Mouse (Mus musculus): Measurements from ENCODE around the gene Sema3f. TPM values are rescaled to one million over a fixed set of nuclear protein-coding genes. Genes with fewer than 3 reads are reported as not detected.

The Sema3f gene
- polyA plus RNA-seq, 1 experiment from 2014 or later, result 0.86 TPM

DNA sequence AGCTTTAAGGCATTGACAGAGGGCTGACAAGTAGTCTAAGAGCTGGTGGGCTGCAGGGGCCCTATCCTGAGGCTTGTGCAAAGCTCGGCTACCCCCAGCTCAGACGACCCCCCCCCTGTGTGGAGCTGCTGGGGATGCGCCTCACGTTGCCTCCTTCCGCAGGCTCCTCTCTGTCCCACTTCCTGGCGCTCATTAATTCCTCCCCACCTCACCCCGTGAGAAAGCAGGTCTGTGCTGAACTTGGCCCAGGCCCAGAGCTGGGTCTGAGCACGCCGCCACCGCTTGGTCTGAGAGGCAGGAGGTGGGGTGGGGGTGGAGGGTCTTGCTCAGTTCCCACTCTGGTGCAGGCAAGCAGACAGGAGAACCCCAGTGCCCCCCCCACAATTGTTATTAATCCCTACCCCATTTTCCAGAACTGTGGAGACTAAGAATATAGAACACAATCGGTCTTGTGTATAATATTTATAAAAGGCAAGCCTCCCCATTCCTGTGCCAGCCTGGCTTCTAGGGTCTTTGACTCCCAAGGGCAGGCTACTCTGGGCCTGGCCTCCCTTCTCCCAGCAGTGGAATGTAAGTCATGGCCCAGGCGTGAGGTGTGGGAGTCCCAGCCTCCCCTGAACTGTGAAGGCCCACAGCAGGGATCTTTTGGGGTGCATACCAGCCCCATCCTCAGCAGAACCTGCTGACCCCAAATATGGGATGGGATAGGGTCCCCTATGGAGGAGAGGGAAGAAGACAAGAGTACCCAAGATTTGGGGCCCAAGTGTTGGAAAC lies 59.4 kb downstream of the Sema3f start:
- Histone ChIP-seq H3K9me3 (replicated peaks; ENCODE audit: control insufficient read depth, low read length) (no peaks in the 10 kb centered on the region), H3K36me3 (ENCODE audit: control insufficient read depth, insufficient read depth) (no peaks in the 10 kb centered on the region), H3K27ac (ENCODE audit: low read length) (no peak overlapping the region), H3K9ac (ENCODE audit: low read depth, low read length) (no peak overlapping the region), H3K27me3 (ENCODE audit: control insufficient read depth, insufficient read depth, low read depth, low read length) (no peaks in the 10 kb centered on the region), H3K4me3 (ENCODE audit: low read depth, low read length) (no peak overlapping the region), H3K4me2 (ENCODE audit: low read depth, low read length) (no peak overlapping the region), H3K4me1 (ENCODE audit: control insufficient read depth, low read depth, low read length) (no peaks in the 10 kb centered on the region)
- no peak for ATAC-seq (ENCODE audit: low read depth)
- WGBS (ENCODE audit: insufficient replicate concordance), result 51% methylated on average over 12 of the region's 12 CpGs

DNA sequence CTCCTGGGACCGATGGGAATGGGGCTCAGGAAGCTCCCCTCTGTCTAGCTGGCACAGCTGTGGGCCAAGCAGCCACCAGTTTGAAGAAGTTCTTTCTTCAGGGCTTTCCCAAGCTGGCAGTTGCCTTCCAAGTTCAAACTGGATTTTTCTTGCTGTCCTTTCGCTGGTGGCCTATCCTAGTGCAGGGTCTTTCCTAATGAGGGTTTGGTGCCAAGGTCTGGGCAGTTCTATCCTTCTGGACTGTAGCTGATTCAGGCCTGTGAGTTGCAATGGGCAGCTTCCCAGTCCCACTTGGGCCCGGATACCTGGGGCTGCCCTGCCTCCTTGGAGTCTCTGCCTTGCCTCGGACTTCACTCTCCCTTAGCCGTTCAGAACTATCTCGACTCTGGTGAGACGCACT lies 60.0 kb downstream of the Sema3f start:
- H3K27ac ChIP-seq (ENCODE audit: low read length), result no peak overlapping the region
- 63% methylated on average over 7 of the region's 7 CpGs for WGBS (ENCODE audit: insufficient replicate concordance)
- ATAC-seq (ENCODE audit: low read depth), result no peak
- no peak overlapping the region for H3K4me2 ChIP-seq (ENCODE audit: low read depth, low read length)
- no peaks in the 10 kb centered on the region for H3K9me3 ChIP-seq (replicated peaks; ENCODE audit: control insufficient read depth, low read length)
- no peaks in the 10 kb centered on the region for H3K36me3 ChIP-seq (ENCODE audit: control insufficient read depth, insufficient read depth)
- H3K27me3 ChIP-seq (ENCODE audit: control insufficient read depth, insufficient read depth, low read depth, low read length), result no peaks in the 10 kb centered on the region; the same call in 1 of the 2 replicates
- H3K4me3 ChIP-seq (ENCODE audit: low read depth, low read length), result no peak overlapping the region
- no peak overlapping the region for H3K9ac ChIP-seq (ENCODE audit: low read depth, low read length)
- H3K4me1 ChIP-seq (ENCODE audit: control insufficient read depth, low read depth, low read length), result peaks cover 2% of the 10 kb centered on the region

DNA sequence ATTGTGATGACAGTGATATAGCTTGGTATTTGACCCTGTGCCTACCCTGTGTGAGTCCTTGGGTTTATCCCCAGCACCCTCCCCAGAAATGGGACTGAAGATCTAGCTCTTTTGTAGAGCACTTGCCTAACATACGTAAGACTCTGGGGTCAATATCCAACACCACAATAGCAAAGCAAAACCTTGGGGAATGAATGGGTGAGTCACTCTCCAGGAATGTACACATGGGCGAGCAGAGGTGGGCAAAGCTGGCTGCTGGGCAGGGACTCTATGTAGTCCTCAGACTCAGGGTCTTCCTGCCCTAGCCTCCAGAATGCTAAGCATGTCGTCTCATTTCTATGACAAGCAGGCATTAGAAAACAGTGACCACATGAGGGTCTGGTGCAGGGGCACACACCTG lies 61.5 kb downstream of the Sema3f start:
- peaks cover 4% of the 10 kb centered on the region; the same call in 1 of the 2 replicates for H3K27me3 ChIP-seq (ENCODE audit: control insufficient read depth, insufficient read depth, low read depth, low read length)
- WGBS (ENCODE audit: insufficient replicate concordance), result 47% methylated on average over 3 of the region's 3 CpGs
- no peak overlapping the region for H3K4me2 ChIP-seq (ENCODE audit: low read depth, low read length)
- H3K4me3 ChIP-seq (ENCODE audit: low read depth, low read length), result no peak overlapping the region
- no peaks in the 10 kb centered on the region for H3K36me3 ChIP-seq (ENCODE audit: control insufficient read depth, insufficient read depth)
- no peaks in the 10 kb centered on the region for H3K9me3 ChIP-seq (replicated peaks; ENCODE audit: control insufficient read depth, low read length)
- peaks cover 14% of the 10 kb centered on the region for H3K4me1 ChIP-seq (ENCODE audit: control insufficient read depth, low read depth, low read length)
- H3K27ac ChIP-seq (ENCODE audit: low read length), result no peak overlapping the region
- no peak overlapping the region for H3K9ac ChIP-seq (ENCODE audit: low read depth, low read length)
- no peak for ATAC-seq (ENCODE audit: low read depth)

DNA sequence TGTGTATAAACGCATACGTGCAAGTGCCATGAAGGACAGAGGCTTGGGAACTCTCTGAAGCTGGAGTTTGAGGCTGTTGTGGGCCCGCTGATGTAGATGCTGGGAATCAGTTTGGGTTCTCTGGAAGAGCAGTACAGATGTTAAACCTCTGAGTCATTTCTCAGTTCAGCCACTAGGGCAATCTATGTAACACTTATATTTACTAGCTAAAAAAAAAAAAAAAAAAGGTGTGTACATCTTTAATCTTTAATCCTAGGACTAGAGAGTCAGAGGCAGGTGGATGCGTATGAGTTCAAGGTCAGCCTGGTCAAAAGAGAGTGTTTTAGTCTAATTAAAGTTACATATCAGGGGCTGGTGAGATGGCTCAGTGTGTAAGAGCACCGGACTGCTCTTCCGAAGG lies 63.3 kb downstream of the Sema3f start:
- no peak overlapping the region for H3K4me2 ChIP-seq (ENCODE audit: low read depth, low read length)
- H3K9ac ChIP-seq (ENCODE audit: low read depth, low read length), result no peak overlapping the region
- H3K27me3 ChIP-seq (ENCODE audit: control insufficient read depth, insufficient read depth, low read depth, low read length), result peaks cover 4% of the 10 kb centered on the region; the same call in 1 of the 2 replicates
- no peak for ATAC-seq (ENCODE audit: low read depth)
- no peak overlapping the region for H3K27ac ChIP-seq (ENCODE audit: low read length)
- H3K36me3 ChIP-seq (ENCODE audit: control insufficient read depth, insufficient read depth), result no peaks in the 10 kb centered on the region
- no peak overlapping the region for H3K4me3 ChIP-seq (ENCODE audit: low read depth, low read length)
- H3K9me3 ChIP-seq (replicated peaks; ENCODE audit: control insufficient read depth, low read length), result no peaks in the 10 kb centered on the region
- WGBS (ENCODE audit: insufficient replicate concordance), result 71% methylated on average over 6 of the region's 6 CpGs
- peaks cover 17% of the 10 kb centered on the region for H3K4me1 ChIP-seq (ENCODE audit: control insufficient read depth, low read depth, low read length)

DNA sequence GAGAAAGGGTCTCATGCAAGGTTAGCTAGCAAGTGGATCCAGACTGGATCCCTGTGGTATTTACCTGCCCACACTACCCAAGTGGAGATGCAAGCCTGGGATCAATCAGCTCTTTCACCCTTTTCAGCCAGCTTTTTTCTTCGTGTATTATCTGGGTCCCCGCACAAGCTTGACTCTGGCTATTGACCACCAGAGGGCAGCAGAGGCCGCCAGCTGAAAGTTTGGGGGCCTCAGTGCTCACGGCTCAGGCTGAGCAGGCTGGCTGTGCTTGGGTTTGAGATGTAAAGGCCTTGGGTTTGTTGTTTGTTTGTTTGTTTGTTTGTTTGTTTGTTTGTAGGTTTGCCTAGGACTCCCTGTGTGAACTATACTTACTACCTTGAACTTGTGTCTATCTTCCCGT lies 64.7 kb downstream of the Sema3f start:
- no peak overlapping the region for H3K4me3 ChIP-seq (ENCODE audit: low read depth, low read length)
- H3K27me3 ChIP-seq (ENCODE audit: control insufficient read depth, insufficient read depth, low read depth, low read length), result peaks cover 4% of the 10 kb centered on the region; the same call in 1 of the 2 replicates
- no peak overlapping the region for H3K27ac ChIP-seq (ENCODE audit: low read length)
- peaks cover 17% of the 10 kb centered on the region for H3K4me1 ChIP-seq (ENCODE audit: control insufficient read depth, low read depth, low read length)
- H3K9me3 ChIP-seq (replicated peaks; ENCODE audit: control insufficient read depth, low read length), result no peaks in the 10 kb centered on the region
- H3K4me2 ChIP-seq (ENCODE audit: low read depth, low read length), result no peak overlapping the region
- H3K9ac ChIP-seq (ENCODE audit: low read depth, low read length), result no peak overlapping the region; the same call in 1 of the 2 replicates
- no peak for ATAC-seq (ENCODE audit: low read depth)
- no peaks in the 10 kb centered on the region for H3K36me3 ChIP-seq (ENCODE audit: control insufficient read depth, insufficient read depth)
- WGBS (ENCODE audit: insufficient replicate concordance), result 13% methylated on average over 5 of the region's 5 CpGs

DNA sequence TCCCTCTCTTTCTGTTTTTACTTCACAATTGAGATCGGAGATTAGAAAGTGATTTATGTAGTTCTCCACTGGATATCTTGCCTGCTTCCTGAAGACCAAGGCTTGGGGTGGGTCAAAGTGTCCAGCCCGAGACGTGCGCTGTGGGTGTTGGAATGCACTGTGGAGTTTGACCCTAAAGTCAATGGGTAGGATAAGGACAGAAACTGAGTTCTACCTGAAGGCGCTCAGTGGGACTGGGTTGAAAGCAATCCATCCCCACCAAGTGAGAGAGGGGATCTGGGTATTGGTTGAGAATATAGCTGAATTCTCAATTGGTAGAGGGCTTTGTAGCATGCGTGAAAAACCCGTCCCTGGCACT lies 65.1 kb downstream of the Sema3f start:
- peak overlapping the region; percentile 36; the same call in 1 of the 2 replicates for H3K9ac ChIP-seq (ENCODE audit: low read depth, low read length)
- 35% methylated on average over 7 of the region's 7 CpGs for WGBS (ENCODE audit: insufficient replicate concordance)
- H3K9me3 ChIP-seq (replicated peaks; ENCODE audit: control insufficient read depth, low read length), result no peaks in the 10 kb centered on the region
- no peak for ATAC-seq (ENCODE audit: low read depth)
- H3K27ac ChIP-seq (ENCODE audit: low read length), result no peak overlapping the region
- 0 out of 2 replicates have a peak overlapping the region, but pooled peaks have one; percentile 63 for H3K4me3 ChIP-seq (ENCODE audit: low read depth, low read length)
- no peaks in the 10 kb centered on the region for H3K36me3 ChIP-seq (ENCODE audit: control insufficient read depth, insufficient read depth)
- peaks cover 17% of the 10 kb centered on the region for H3K4me1 ChIP-seq (ENCODE audit: control insufficient read depth, low read depth, low read length)
- peak overlapping the region; percentile 77 for H3K4me2 ChIP-seq (ENCODE audit: low read depth, low read length)
- peaks cover 4% of the 10 kb centered on the region; the same call in 1 of the 2 replicates for H3K27me3 ChIP-seq (ENCODE audit: control insufficient read depth, insufficient read depth, low read depth, low read length)

DNA sequence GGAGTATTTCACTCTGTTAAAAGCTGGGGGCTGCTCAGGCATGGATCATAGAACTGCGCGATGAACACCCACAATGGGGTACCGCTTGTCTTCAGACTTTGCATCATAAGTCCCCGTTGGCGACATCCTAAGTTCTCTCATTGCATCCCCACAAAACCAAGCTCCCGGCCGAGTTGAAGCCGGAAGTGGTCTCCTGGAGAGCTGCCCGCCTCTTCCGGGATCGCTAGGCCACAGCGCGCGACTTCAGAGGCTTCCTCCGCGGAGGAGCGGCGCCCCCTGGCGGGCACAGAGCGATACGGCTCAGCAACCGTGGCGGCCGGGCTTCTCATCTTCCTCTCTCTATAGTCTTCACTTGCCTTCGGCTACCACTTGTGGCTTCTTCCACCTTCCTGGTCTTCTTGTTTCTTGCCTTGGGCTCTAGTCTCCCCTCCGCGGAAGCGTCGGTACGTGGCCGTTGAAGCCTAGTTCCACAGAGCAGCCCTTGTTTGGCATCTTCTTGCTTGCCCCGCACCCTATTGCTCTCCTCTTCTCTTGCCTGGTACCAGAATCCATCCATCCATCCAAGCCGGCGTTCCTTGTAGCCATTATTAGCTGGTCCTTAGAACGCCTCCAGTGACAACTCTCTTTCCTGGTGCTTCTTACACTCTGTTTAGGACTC lies 65.7 kb downstream of the Sema3f start:
- ATAC-seq (ENCODE audit: low read depth), result peak; percentile 85
- H3K4me1 ChIP-seq (ENCODE audit: control insufficient read depth, low read depth, low read length), result peaks cover 17% of the 10 kb centered on the region
- H3K27ac ChIP-seq (ENCODE audit: low read length), result no peak overlapping the region
- no peaks in the 10 kb centered on the region for H3K36me3 ChIP-seq (ENCODE audit: control insufficient read depth, insufficient read depth)
- peak overlapping the region; percentile 63 for H3K4me3 ChIP-seq (ENCODE audit: low read depth, low read length)
- H3K4me2 ChIP-seq (ENCODE audit: low read depth, low read length), result peak overlapping the region; percentile 77
- no peaks in the 10 kb centered on the region for H3K9me3 ChIP-seq (replicated peaks; ENCODE audit: control insufficient read depth, low read length)
- 3% methylated on average over 35 of the region's 35 CpGs for WGBS (ENCODE audit: insufficient replicate concordance)
- peak overlapping the region; percentile 68 for H3K9ac ChIP-seq (ENCODE audit: low read depth, low read length)
- peaks cover 4% of the 10 kb centered on the region; the same call in 1 of the 2 replicates for H3K27me3 ChIP-seq (ENCODE audit: control insufficient read depth, insufficient read depth, low read depth, low read length)

DNA sequence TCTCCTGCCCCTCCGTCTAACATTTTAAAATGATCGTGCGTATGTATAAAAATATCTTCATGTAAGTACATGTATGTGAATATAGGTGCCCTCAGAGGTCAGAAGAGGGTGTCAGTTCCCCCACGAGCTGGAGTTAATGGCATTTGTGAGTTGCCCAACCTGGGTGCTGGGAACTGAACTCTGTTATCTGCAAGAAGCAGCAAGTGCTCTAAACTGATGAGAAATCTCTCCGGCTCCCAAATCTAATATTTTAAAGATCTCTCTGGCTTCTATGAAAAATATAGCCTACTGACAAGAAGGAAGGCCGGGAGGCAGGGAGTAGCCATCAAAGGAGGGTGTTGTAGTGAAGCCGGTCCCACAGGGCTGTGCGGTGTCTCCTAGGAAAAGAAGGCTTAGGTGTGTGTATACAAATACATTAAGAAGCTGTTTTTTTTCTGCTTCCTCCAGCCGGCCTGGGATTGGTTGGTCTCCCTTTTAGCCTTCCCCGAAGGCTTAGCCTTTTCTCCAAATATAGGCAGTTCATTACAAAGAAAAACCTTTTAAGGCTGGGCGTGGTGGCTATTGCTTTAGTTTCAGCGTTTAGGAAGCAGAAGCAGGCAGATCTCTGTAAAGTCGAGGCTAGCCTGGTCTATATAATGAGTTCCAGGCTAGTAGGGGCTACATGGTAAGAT lies 66.6 kb downstream of the Sema3f start:
- peak overlapping the region; percentile 14; the same call in 1 of the 2 replicates for H3K27ac ChIP-seq (ENCODE audit: low read length)

More for the DNA sequence above, 66.6 kb downstream of the Sema3f start:
- H3K4me1 ChIP-seq (ENCODE audit: control insufficient read depth, low read depth, low read length), result peaks cover 17% of the 10 kb centered on the region
- H3K27me3 ChIP-seq (ENCODE audit: control insufficient read depth, insufficient read depth, low read depth, low read length), result peaks cover 4% of the 10 kb centered on the region; the same call in 1 of the 2 replicates
- H3K4me3 ChIP-seq (ENCODE audit: low read depth, low read length), result no peak overlapping the region; the same call in 1 of the 2 replicates
- peak overlapping the region; percentile 77 for H3K4me2 ChIP-seq (ENCODE audit: low read depth, low read length)
- ATAC-seq (ENCODE audit: low read depth), result no peak
- no peaks in the 10 kb centered on the region for H3K36me3 ChIP-seq (ENCODE audit: control insufficient read depth, insufficient read depth)
- WGBS (ENCODE audit: insufficient replicate concordance), result 68% methylated on average over 13 of the region's 13 CpGs
- H3K9me3 ChIP-seq (replicated peaks; ENCODE audit: control insufficient read depth, low read length), result no peaks in the 10 kb centered on the region
- no peak overlapping the region; the same call in 1 of the 2 replicates for H3K9ac ChIP-seq (ENCODE audit: low read depth, low read length)
